Mouse (Mus musculus): Measurements from ENCODE around the gene 6030408B16Rik.
"Not testable (repeated sequence)": the region's sequence is repeated elsewhere in the genome, so short reads cannot be mapped to it uniquely, and the experiment has no call there.

6030408B16Rik gene

GRCm38 (mm10) chr15:101317814-101318500 lies 24.9 kb downstream of the 6030408B16Rik start:
- in situ Hi-C loops (cut with MboI, MseI), result no loop called here

DNA sequence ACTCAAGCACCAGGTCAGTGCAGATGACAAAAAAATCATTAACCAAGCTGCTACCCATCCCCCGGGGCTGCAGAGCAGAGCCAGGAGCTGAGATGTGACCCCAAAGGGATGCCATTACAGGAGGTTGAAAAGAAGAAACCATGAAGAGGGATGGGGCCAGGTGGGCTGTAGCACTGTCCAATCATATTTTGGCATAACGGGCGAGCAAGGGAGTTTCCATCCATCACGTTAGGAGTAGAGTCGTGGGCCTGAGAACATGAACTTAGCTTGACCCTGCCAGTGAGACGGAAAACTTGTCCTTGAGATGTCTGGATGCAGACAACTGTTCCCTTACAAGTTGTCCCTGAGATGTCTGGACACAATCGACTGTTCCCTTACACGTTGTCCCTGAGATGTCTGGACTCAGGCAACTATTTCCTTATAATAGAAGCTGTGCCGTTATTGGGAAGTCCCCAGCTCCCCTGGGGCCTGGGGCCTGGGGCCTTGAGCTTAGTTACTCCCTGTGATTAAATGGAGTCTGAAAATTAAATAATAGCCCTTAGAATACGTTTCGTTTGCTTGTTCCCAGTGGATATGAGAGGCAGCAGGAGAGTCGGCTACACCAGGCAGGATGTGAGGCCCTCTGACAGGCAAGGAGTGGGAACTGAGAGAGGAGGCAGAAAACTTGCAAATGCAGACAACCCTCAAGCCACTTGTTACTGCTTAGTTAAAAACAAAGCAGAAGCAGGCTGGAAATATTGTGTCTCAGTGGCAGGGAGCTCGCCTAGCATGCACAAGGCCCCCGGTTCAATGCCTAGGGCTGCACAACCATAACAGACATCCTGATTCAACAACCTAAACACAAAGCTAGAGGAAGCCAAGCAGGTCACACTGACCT lies 26.1 kb downstream of the 6030408B16Rik start:
- in situ Hi-C loops (cut with MboI, MseI), result no loop called here

- in situ Hi-C loops (cut with MboI, MseI), result no loop called here
Observed at GRCm38 (mm10) chr15:101320010-101320617, 27.1 kb downstream of the 6030408B16Rik start.

DNA sequence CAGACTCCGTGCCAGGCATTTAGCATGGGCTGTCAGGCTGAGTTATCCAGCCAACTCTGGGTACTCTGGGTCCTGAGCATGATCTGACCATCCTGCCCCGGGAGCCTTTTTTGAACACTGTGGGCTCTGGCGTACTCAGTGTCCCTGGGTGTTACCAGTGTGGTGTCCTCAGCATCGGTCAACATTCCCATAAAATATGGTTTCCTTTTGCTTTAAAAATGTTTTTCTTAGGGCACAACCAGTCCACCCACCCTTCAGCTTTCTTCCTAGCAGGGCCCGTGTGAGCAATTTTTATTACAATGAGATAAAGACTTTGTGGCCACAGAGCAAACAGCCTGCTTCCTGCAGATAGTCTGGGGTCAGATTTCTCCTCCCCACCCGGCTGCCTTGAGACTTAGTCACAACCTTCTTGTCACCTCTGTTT lies 27.6 kb downstream of the 6030408B16Rik start:
- in situ Hi-C loops (cut with MboI, MseI), result no loop called here

DNA sequence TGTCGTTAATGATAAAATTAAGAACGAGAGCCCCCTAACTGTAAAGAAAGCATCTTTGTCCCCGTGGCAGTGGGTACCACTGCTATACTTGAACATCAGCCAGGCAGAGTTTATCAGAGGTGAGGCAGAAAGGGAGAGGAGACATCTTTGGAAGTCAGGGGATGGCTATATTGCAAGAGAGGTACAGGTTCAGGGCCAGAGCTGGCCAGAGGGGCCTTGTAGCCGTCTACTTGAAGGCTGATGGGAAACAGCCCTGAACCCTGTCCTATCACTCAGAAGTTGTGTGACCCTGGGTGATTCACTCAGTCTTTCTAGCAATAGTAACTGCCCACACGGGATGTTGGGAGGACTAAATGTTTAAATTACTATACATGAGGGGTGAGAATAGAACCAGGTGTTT lies 28.1 kb downstream of the 6030408B16Rik start:
- in situ Hi-C loops (cut with MboI, MseI), result no loop called here

GRCm38 (mm10) chr15:101322106-101322505 lies 29.1 kb downstream of the 6030408B16Rik start:
- in situ Hi-C loops (cut with MboI, MseI), result no loop called here

DNA sequence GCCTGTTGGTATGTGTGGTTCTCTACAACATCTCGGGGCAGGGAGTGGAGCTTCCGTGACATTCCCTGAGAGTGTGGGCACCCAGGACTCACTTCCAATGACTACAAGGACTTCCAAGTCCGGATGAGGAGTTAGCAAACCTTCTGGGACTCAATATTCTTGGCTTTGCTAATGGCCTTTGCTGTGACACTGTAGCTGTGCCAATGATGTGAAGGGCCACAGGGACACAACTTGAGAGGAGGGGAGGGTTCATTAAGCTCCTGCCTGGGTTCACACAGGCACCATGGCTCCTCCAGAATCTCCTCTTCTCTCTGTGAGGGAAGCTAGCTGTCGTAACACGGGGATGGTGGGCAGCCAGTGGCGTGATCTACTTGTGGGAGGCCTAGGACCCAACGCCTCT lies 29.6 kb downstream of the 6030408B16Rik start:
- in situ Hi-C loops (cut with MboI, MseI), result no loop called here

GRCm38 (mm10) chr15:101323511-101323910 lies 30.5 kb downstream of the 6030408B16Rik start:
- in situ Hi-C loops (cut with MboI, MseI), result no loop called here

DNA sequence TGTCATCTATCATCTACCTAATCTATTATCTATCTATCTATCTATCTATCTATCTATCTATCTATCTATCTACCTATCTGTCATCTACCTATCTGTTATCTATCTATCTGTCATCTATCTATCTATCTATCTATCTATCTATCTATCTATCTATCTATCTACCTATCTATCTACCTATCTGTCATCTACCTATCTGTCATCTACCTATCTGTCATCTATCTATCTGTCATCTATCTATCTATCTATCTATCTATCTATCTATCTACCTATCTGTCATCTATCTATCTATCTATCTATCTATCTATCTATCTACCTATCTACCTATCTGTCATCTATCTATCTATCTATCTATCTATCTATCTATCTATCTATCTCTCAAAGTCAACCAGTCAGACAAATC lies 31.4 kb downstream of the 6030408B16Rik start:
- in situ Hi-C loops (cut with MboI, MseI), result not testable (repeated sequence)

DNA sequence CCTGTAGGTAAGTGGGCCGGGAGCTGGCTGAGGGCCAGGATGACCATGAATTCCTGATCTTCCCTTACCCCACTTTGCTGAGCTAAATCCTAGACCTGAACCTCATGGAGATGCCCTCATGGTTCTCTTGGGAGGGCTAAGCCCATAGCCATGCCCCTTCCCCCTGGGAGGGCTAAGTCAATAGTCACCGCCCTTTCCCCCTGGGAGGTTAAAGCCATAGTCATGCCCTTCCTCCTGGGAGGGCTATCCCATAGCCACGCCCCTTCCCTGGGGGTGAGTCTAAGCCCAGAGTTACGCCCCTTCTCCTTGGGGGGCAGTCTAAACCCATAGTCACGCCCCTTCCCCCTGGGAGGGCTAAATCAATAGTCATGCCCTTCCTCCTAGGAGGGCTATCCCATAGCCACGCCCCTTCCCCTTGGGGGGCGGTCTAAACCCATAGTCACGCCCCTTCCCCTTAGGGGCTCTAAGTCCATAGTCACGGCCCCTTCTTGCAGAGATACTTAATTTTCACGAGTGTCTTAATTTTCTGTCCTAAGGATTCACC lies 33.1 kb downstream of the 6030408B16Rik start:
- in situ Hi-C loops (cut with MboI, MseI), result loop anchor here (5.0 kb wide), 2 partner anchors 631 to 656 kb away; no protein-coding TSS in a partner anchor

DNA sequence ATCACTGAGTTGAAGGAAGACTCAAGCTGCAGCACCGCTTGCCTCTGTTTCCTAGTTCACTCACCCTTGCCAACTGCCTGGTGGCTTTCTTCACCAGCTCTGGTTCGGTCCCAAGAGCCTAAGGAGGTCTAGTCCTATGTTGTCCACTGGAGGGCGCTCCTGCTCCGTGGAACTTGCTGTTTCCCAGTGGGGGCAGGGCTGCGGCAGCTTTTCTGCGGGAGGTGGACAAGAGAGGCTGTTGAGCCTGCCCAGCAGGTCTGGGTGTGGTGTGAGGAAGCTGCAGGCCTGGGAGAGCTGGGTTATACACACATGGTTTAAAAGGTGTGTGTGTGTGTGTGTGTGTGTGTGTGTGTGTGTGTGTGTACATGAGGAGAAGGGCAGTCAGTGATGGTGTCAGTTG lies 34.3 kb downstream of the 6030408B16Rik start:
- in situ Hi-C loops (cut with MboI, MseI), result loop anchor here (5.0 kb wide), 2 partner anchors 630 to 655 kb away; no protein-coding TSS in a partner anchor

GRCm38 (mm10) chr15:101328876-101329563 lies 36.0 kb downstream of the 6030408B16Rik start:
- in situ Hi-C loops (cut with MboI, MseI), result loop anchor here (5.0 kb wide), 2 partner anchors 628 to 653 kb away; no protein-coding TSS in a partner anchor

GRCm38 (mm10) chr15:101329564-101329892 lies 36.5 kb downstream of the 6030408B16Rik start:
- in situ Hi-C loops (cut with MboI, MseI), result loop anchor here (5.0 kb wide), 2 partner anchors 628 to 653 kb away; no protein-coding TSS in a partner anchor

DNA sequence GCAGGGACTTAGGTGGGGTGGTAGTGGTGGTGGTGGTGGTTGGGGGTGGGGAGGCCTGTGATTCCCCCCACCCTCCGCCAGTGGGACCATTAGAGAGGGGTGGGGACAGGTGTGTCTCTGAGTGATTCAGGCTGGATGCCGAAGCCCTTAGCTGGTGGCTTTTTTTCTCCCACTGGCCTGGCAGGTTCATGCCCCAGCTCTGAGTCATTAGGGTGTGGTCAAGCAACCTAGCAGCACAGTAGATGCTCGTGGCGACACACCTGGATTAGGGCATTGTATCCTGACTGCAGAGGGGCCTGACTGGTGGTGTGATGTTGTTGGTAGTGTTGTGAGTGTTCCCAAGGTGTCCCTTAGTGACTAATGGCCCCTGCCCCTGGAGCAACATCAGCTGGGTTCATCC lies 38.1 kb downstream of the 6030408B16Rik start:
- in situ Hi-C loops (cut with MboI, MseI), result no loop called here

- in situ Hi-C loops (cut with MboI, MseI), result no loop called here
Observed at GRCm38 (mm10) chr15:101332370-101332769, 39.4 kb downstream of the 6030408B16Rik start.

GRCm38 (mm10) chr15:101333165-101333564 lies 40.2 kb downstream of the 6030408B16Rik start:
- in situ Hi-C loops (cut with MboI, MseI), result no loop called here

DNA sequence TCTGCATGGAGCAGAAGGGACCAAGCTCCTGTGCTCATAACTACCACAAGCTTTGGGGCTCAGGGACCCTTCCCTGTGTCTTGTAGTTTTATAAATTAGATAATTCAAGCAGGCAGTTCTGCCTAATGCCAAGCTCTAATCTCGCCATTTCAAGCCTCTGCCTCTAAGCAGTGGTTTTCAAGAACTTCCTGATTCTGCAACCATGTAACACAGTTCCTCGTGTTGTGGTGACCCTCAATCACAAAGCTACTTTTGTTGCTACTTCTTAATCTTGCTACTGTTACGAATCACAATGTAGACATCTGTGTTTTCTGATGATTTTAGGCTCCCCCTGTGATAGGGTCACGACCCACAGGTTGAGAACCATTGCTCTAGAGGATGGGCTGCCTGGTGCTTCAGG lies 40.6 kb downstream of the 6030408B16Rik start:
- in situ Hi-C loops (cut with MboI, MseI), result no loop called here

GRCm38 (mm10) chr15:101336474-101337174 lies 43.6 kb downstream of the 6030408B16Rik start:
- in situ Hi-C loops (cut with MboI, MseI), result no loop called here

- in situ Hi-C loops (cut with MboI, MseI), result no loop called here
Observed at GRCm38 (mm10) chr15:101338359-101338758, 45.3 kb downstream of the 6030408B16Rik start.

DNA sequence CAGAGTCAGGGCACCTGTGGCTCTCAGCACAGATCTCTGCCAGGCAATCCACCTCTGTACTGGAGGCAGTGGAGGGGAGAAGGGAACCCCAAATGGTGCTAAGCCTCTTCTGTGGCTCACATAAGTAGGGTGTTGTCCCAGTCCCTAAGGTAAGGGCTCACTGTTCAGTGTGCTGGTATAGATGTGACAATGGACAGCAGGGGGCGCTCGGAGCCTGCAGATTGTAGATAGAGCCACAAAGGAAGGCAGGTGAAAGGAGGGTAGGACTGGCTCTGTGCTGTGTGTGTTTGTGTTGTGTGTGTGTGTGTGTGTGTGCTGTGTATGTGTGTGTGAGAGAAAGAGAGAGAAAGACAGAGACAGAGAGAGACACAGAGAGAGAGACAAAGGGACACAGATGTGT lies 46.5 kb downstream of the 6030408B16Rik start:
- in situ Hi-C loops (cut with MboI, MseI), result no loop called here

All from regulatory T cell (primary cell).